Mouse (Mus musculus): ENCODE results near the gene Gjc1.

Gene Gjc1

GRCm38 (mm10) chr11:102810721-102811485, 8.6 kb downstream of the Gjc1 start:
- peak; percentile 22 for DNase-seq

- no peak for DNase-seq
Observed at GRCm38 (mm10) chr11:102808246-102808645, 11.3 kb downstream of the Gjc1 start.

- DNase-seq: no peak
Observed at GRCm38 (mm10) chr11:102803453-102803852, 16.0 kb downstream of the Gjc1 start.

GRCm38 (mm10) chr11:102794157-102794556, 25.3 kb downstream of the Gjc1 start:
- DNase-seq: no peak

- DNase-seq: no peak
Observed at GRCm38 (mm10) chr11:102791682-102792445, 27.6 kb downstream of the Gjc1 start.

- no peak for DNase-seq
Observed at GRCm38 (mm10) chr11:102787688-102788177, 31.8 kb downstream of the Gjc1 start.

GRCm38 (mm10) chr11:102783443-102783842, 36.1 kb downstream of the Gjc1 start:
- no peak for DNase-seq

- no peak for DNase-seq
Observed at GRCm38 (mm10) chr11:102781523-102781922, 38.0 kb downstream of the Gjc1 start.

- peak; percentile 63 for DNase-seq
Observed at GRCm38 (mm10) chr11:102780986-102781351, 38.5 kb downstream of the Gjc1 start.

GRCm38 (mm10) chr11:102780271-102780985, 39.1 kb downstream of the Gjc1 start:
- DNase-seq: no peak

GRCm38 (mm10) chr11:102779824-102780223, 39.7 kb downstream of the Gjc1 start:
- no peak for DNase-seq

- DNase-seq: no peak
Observed at GRCm38 (mm10) chr11:102779081-102779638, 40.3 kb downstream of the Gjc1 start.

- no peak for DNase-seq
Observed at GRCm38 (mm10) chr11:102778597-102778996, 40.9 kb downstream of the Gjc1 start.

- DNase-seq: no peak
Observed at GRCm38 (mm10) chr11:102778165-102778564, 41.3 kb downstream of the Gjc1 start.

GRCm38 (mm10) chr11:102777598-102777997, 41.9 kb downstream of the Gjc1 start:
- DNase-seq: peak; percentile 81

GRCm38 (mm10) chr11:102774621-102775141, 44.8 kb downstream of the Gjc1 start:
- DNase-seq: peak; percentile 93

- DNase-seq: peak; percentile 92
Observed at GRCm38 (mm10) chr11:102773713-102774611, 45.5 kb downstream of the Gjc1 start.

GRCm38 (mm10) chr11:102772771-102773700, 46.5 kb downstream of the Gjc1 start:
- peak; percentile 62 for DNase-seq

GRCm38 (mm10) chr11:102771916-102772714, 47.4 kb downstream of the Gjc1 start:
- no peak for DNase-seq

Measured in retina, postnatal 1 day (tissue).